Mouse (Mus musculus): ENCODE measurements around the gene Iqgap2.

GRCm38 (mm10) chr13:95870626-95871025 lies 21.1 kb downstream of the Iqgap2 start:
- TF ChIP-seq GATA1 (IDR thresholded peaks at IDR 0.05; ENCODE audit: borderline replicate concordance, low read length) (no peak), FLI1 (IDR thresholded peaks at IDR 0.05; ENCODE audit: low read length) (no peak)

Measured in megakaryocyte, embryonic 14.5 days (primary cell).